28 mouse cellular contexts compared by ENCODE assay signal in the genomic region with DNA sequence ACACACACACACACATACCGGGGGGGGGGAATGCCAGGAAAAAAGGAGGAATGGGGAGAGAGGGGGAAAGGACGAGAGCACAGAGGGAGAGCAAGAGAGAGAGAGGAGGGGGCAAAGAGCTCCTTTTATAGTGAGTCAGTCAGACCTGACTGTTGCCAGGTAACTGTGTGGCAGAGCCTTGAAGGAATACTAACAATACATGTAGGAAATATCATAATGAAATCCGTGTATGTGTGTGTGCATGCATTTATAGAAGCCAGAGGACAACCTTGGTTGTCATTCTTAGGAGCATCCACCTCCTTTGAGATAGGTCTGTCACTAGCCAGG.
DNase-seq lines count a peak whose midpoint lies in the region; ATAC-seq and TF ChIP-seq lines count a peak whose summit lies in the region.
"Had no signal": no experiment of that assay in that cellular context is flagged by ENCODE, and none has a peak within 500 bp of the region (broad histone marks: within the 10 kb centered on the region; RNA-seq: fewer than 3 reads in every experiment).

No protein-coding gene starts in this region.

- H3K36me3 ChIP-seq in midbrain, embryonic 13.5 days, result no peaks in the 10 kb centered on the region
- no peaks in the 10 kb centered on the region for H3K36me3 ChIP-seq in midbrain, embryonic 11.5 days (ENCODE audit: control insufficient read depth, insufficient read depth, low read length)
- H3K36me3 ChIP-seq in forebrain, embryonic 15.5 days, result no peaks in the 10 kb centered on the region
- H3K36me3 ChIP-seq in hindbrain, postnatal 0 days (ENCODE audit: insufficient read depth, low read length), result no peaks in the 10 kb centered on the region
- H3K36me3 ChIP-seq in neural tube, embryonic 14.5 days (ENCODE audit: control insufficient read depth, insufficient read depth, low read length), result no peaks in the 10 kb centered on the region
- no peaks in the 10 kb centered on the region for H3K36me3 ChIP-seq in thymus, adult 2 months (ENCODE audit: control insufficient read depth, insufficient read depth, low read length)
- H3K36me3 ChIP-seq: embryonic facial prominence, embryonic 13.5 days; G1E; heart, embryonic 10.5 days; intestine, embryonic 15.5 days; limb, embryonic 12.5 days had no signal

- peak overlapping the region; percentile 89 for H3K27ac ChIP-seq in midbrain, embryonic 13.5 days
- H3K27ac ChIP-seq in midbrain, embryonic 11.5 days (ENCODE audit: low read depth, low read length), result no peak overlapping the region
- H3K27ac ChIP-seq in forebrain, embryonic 15.5 days (replicated peaks), result peak overlapping the region; percentile 75
- peak overlapping the region; percentile 11 for H3K27ac ChIP-seq in hindbrain, postnatal 0 days
- H3K27ac ChIP-seq in neural tube, embryonic 14.5 days (ENCODE audit: low read depth, low read length), result peak overlapping the region; percentile 75
- no peak overlapping the region for H3K27ac ChIP-seq in thymus, adult 2 months (ENCODE audit: control insufficient read depth, insufficient read depth, low read length)
- H3K27ac ChIP-seq: embryonic facial prominence, embryonic 13.5 days; heart, embryonic 10.5 days; intestine, embryonic 15.5 days; limb, embryonic 12.5 days; macrophage; stomach, postnatal 0 days had no signal

- H3K4me1 ChIP-seq in midbrain, embryonic 13.5 days (replicated peaks), result peaks cover 15% of the 10 kb centered on the region; the same call in 1 of the 2 replicates
- peaks cover 6% of the 10 kb centered on the region; the same call in 1 of the 2 replicates for H3K4me1 ChIP-seq in midbrain, embryonic 11.5 days (ENCODE audit: control insufficient read depth, insufficient read depth, low read length)
- peaks cover 10% of the 10 kb centered on the region; the same call in 1 of the 2 replicates for H3K4me1 ChIP-seq in forebrain, embryonic 15.5 days
- H3K4me1 ChIP-seq in hindbrain, postnatal 0 days (ENCODE audit: insufficient read depth, low read length), result no peaks in the 10 kb centered on the region
- no peaks in the 10 kb centered on the region for H3K4me1 ChIP-seq in neural tube, embryonic 14.5 days (ENCODE audit: control insufficient read depth, insufficient read depth, low read length)
- H3K4me1 ChIP-seq in thymus, adult 2 months (replicated peaks; ENCODE audit: control insufficient read depth, insufficient read depth, low read length), result no peaks in the 10 kb centered on the region
- H3K4me1 ChIP-seq: heart, embryonic 10.5 days; intestine, embryonic 15.5 days; limb, embryonic 12.5 days had no signal

- TF ChIP-seq CTCF in hindbrain, postnatal 0 days (IDR thresholded peaks at IDR 0.05; ENCODE audit: low read depth), result no peak
- TF ChIP-seq CTCF in thymus, adult 2 months (IDR thresholded peaks at IDR 0.05; ENCODE audit: borderline replicate concordance, control insufficient read depth, extremely low read depth, insufficient read depth, low read length, poor library complexity), result no peak

- no peak overlapping the region for H3K9ac ChIP-seq in midbrain, embryonic 13.5 days (replicated peaks)
- no peak overlapping the region for H3K9ac ChIP-seq in midbrain, embryonic 11.5 days (ENCODE audit: low read length)
- H3K9ac ChIP-seq in forebrain, embryonic 15.5 days (replicated peaks), result no peak overlapping the region
- no peak overlapping the region for H3K9ac ChIP-seq in hindbrain, postnatal 0 days (replicated peaks; ENCODE audit: low read length)
- no peak overlapping the region for H3K9ac ChIP-seq in neural tube, embryonic 14.5 days (replicated peaks; ENCODE audit: low read depth, low read length)
- H3K9ac ChIP-seq: embryonic facial prominence, embryonic 13.5 days; intestine, embryonic 15.5 days; limb, embryonic 12.5 days; liver, postnatal 0 days had no signal

- no peak overlapping the region for H3K4me3 ChIP-seq in midbrain, embryonic 13.5 days (replicated peaks)
- no peak overlapping the region for H3K4me3 ChIP-seq in midbrain, embryonic 11.5 days (ENCODE audit: low read depth, low read length)
- H3K4me3 ChIP-seq in forebrain, embryonic 15.5 days, result no peak overlapping the region
- H3K4me3 ChIP-seq in hindbrain, postnatal 0 days (ENCODE audit: low read length), result no peak overlapping the region
- H3K4me3 ChIP-seq in neural tube, embryonic 14.5 days (ENCODE audit: low read depth, low read length), result no peak overlapping the region
- no peak overlapping the region for H3K4me3 ChIP-seq in thymus, adult 2 months (ENCODE audit: control insufficient read depth, insufficient read depth, low read length)
- H3K4me3 ChIP-seq: embryonic facial prominence, embryonic 13.5 days; erythroblast, embryonic 14.5 days; heart, embryonic 10.5 days; intestine, embryonic 15.5 days; limb, embryonic 12.5 days had no signal

- DNase-seq in midbrain, embryonic 11.5 days (ENCODE audit: low spot score, missing footprints), result no peak
- peak; percentile 16 for DNase-seq in hindbrain, postnatal 0 days (ENCODE audit: low spot score)
- DNase-seq in thymus, adult 2 months, result no peak
- DNase-seq in layer of hippocampus, postnatal 10 days (ENCODE audit: low spot score in 2 of 2), result no peak
- no peak for DNase-seq in frontal cortex, postnatal 10 days (ENCODE audit: low spot score in 2 of 2)
- DNase-seq: B cell, adult 2 months; cerebellum, adult 11-12 months; cerebellum, postnatal 10 days; heart, postnatal 4 days; kidney, adult 8-10 months; kidney, postnatal 25 days; liver, postnatal 0 days; thymus, postnatal 14 days had no signal

- H3K27me3 ChIP-seq in midbrain, embryonic 13.5 days, result no peaks in the 10 kb centered on the region
- no peaks in the 10 kb centered on the region for H3K27me3 ChIP-seq in midbrain, embryonic 11.5 days (ENCODE audit: control insufficient read depth, insufficient read depth, low read length)
- no peaks in the 10 kb centered on the region for H3K27me3 ChIP-seq in forebrain, embryonic 15.5 days
- H3K27me3 ChIP-seq in hindbrain, postnatal 0 days (ENCODE audit: insufficient read depth, low read length), result no peaks in the 10 kb centered on the region
- no peaks in the 10 kb centered on the region for H3K27me3 ChIP-seq in neural tube, embryonic 14.5 days (ENCODE audit: control insufficient read depth, insufficient read depth, low read length)
- no peaks in the 10 kb centered on the region for H3K27me3 ChIP-seq in thymus, adult 2 months (ENCODE audit: control insufficient read depth, insufficient read depth, low read length)
- H3K27me3 ChIP-seq: CH12.LX; embryonic facial prominence, embryonic 13.5 days; intestine, embryonic 15.5 days; limb, embryonic 12.5 days; Patski had no signal

- ATAC-seq in midbrain, embryonic 13.5 days, result peak; percentile 64
- ATAC-seq in midbrain, embryonic 11.5 days (ENCODE audit: low FRiP score), result no peak
- peak; percentile 49 for ATAC-seq in forebrain, embryonic 15.5 days (replicated peaks)
- ATAC-seq in hindbrain, postnatal 0 days, result peak; percentile 65
- ATAC-seq in neural tube, embryonic 14.5 days (ENCODE audit: low read depth), result peak; percentile 78
- ATAC-seq: intestine, embryonic 15.5 days; liver, postnatal 0 days; lung, postnatal 0 days; Patski had no signal

- TF ChIP-seq POLR2A in thymus, adult 2 months (IDR thresholded peaks at IDR 0.05; ENCODE audit: control insufficient read depth, extremely low read depth, insufficient read depth, low read length, poor library complexity), result no peak

- peak overlapping the region; percentile 15; the same call in 1 of the 2 replicates for H3K4me2 ChIP-seq in midbrain, embryonic 13.5 days (replicated peaks)
- H3K4me2 ChIP-seq in midbrain, embryonic 11.5 days, result no peak overlapping the region
- H3K4me2 ChIP-seq in forebrain, embryonic 15.5 days (replicated peaks), result peak overlapping the region; percentile 30
- H3K4me2 ChIP-seq in hindbrain, postnatal 0 days (ENCODE audit: low read depth, low read length), result no peak overlapping the region
- H3K4me2 ChIP-seq in neural tube, embryonic 14.5 days (ENCODE audit: low read depth, low read length), result no peak overlapping the region; the same call in 1 of the 2 replicates
- H3K4me2 ChIP-seq: embryonic facial prominence, embryonic 13.5 days; intestine, embryonic 15.5 days; limb, embryonic 12.5 days; liver, embryonic 11.5 days had no signal

- no peaks in the 10 kb centered on the region for H3K9me3 ChIP-seq in midbrain, embryonic 13.5 days
- no peaks in the 10 kb centered on the region for H3K9me3 ChIP-seq in midbrain, embryonic 11.5 days (ENCODE audit: control insufficient read depth, low read length)
- H3K9me3 ChIP-seq in forebrain, embryonic 15.5 days, result no peaks in the 10 kb centered on the region
- no peaks in the 10 kb centered on the region for H3K9me3 ChIP-seq in hindbrain, postnatal 0 days (ENCODE audit: low read length)
- no peaks in the 10 kb centered on the region for H3K9me3 ChIP-seq in neural tube, embryonic 14.5 days (ENCODE audit: control insufficient read depth, low read length)
- H3K9me3 ChIP-seq: embryonic facial prominence, embryonic 13.5 days; G1E; heart, embryonic 10.5 days; intestine, embryonic 15.5 days; limb, embryonic 12.5 days had no signal

- 37% methylated on average over 2 of the region's 3 CpGs for WGBS in midbrain, embryonic 13.5 days
- WGBS in midbrain, embryonic 11.5 days, result 47% methylated on average over 3 of the region's 3 CpGs
- WGBS in forebrain, embryonic 15.5 days, result 43% methylated on average over 3 of the region's 3 CpGs
- WGBS in hindbrain, postnatal 0 days, result 37% methylated on average over 3 of the region's 3 CpGs
- 45% methylated on average over 3 of the region's 3 CpGs for WGBS in neural tube, embryonic 14.5 days
- WGBS in thymus, adult 2 months, result 94% methylated on average over 2 of the region's 3 CpGs

Comparison
In these comparisons a context has a peak if more than half of its experiments do, and no peak if none do; other contexts are left out.
1. H3K27ac ChIP-seq: peak in midbrain, embryonic 13.5 days (single experiment), forebrain, embryonic 15.5 days (single experiment), hindbrain, postnatal 0 days (single experiment) and neural tube, embryonic 14.5 days (single experiment); none in midbrain, embryonic 11.5 days (single experiment) and thymus, adult 2 months (single experiment).
2. H3K4me2 ChIP-seq: peak in midbrain, embryonic 13.5 days (single experiment) and forebrain, embryonic 15.5 days (single experiment); none in midbrain, embryonic 11.5 days (single experiment), hindbrain, postnatal 0 days (single experiment) and neural tube, embryonic 14.5 days (single experiment).